ENCODE assay signal across 24 mouse cellular contexts in the genomic region with DNA sequence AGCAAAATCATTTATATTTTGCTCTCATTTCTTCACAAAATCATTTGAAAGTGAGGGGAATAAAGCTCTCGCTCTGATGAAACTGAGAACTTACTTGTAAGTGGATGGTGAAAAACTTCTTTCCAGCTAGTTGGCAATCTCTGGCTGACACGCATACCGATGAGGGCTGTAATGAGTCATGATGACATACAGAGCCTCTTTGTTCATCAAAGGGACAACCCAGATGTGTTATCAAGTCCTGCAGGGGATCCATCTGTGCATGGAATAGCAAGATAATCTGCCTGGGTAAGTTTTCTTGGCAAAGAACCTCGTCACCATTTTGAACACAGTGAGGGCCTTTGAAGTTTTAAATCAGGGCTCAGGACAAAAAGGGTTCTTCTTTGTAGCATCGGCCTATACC.
DNase-seq lines count a peak whose midpoint lies in the region; ATAC-seq lines count a peak whose summit lies in the region.
"Had no signal": no experiment of that assay in that cellular context is flagged by ENCODE, and none has a peak within 500 bp of the region (broad histone marks: within the 10 kb centered on the region; RNA-seq: fewer than 3 reads in every experiment).

No protein-coding gene starts in this region.

- no peaks in the 10 kb centered on the region for H3K4me1 ChIP-seq in embryonic facial prominence, embryonic 14.5 days (ENCODE audit: control insufficient read depth, insufficient read depth, low read length)
- H3K4me1 ChIP-seq in embryonic facial prominence, embryonic 10.5 days, result no peaks in the 10 kb centered on the region
- H3K4me1 ChIP-seq: liver, embryonic 15.5 days; neural tube, embryonic 12.5 days; stomach, embryonic 15.5 days had no signal

- H3K36me3 ChIP-seq in embryonic facial prominence, embryonic 14.5 days (ENCODE audit: control insufficient read depth, insufficient read depth, low read length), result no peaks in the 10 kb centered on the region
- no peaks in the 10 kb centered on the region for H3K36me3 ChIP-seq in embryonic facial prominence, embryonic 10.5 days (replicated peaks)
- H3K36me3 ChIP-seq: liver, embryonic 15.5 days; neural tube, embryonic 12.5 days; stomach, embryonic 15.5 days had no signal

- H3K9ac ChIP-seq in embryonic facial prominence, embryonic 14.5 days (ENCODE audit: low read depth, low read length), result no peak overlapping the region
- H3K9ac ChIP-seq: forebrain, postnatal 0 days; liver, embryonic 15.5 days; neural tube, embryonic 12.5 days; stomach, embryonic 15.5 days had no signal

- H3K27me3 ChIP-seq in embryonic facial prominence, embryonic 14.5 days (replicated peaks; ENCODE audit: control insufficient read depth, insufficient read depth, low read length), result no peaks in the 10 kb centered on the region
- H3K27me3 ChIP-seq in embryonic facial prominence, embryonic 10.5 days (replicated peaks; ENCODE audit: low read depth, poor library complexity, severe bottlenecking), result no peaks in the 10 kb centered on the region
- H3K27me3 ChIP-seq: liver, embryonic 15.5 days; neural tube, embryonic 12.5 days; stomach, embryonic 15.5 days had no signal

- H3K9me3 ChIP-seq in embryonic facial prominence, embryonic 14.5 days (ENCODE audit: control insufficient read depth, low read length), result no peaks in the 10 kb centered on the region
- no peaks in the 10 kb centered on the region for H3K9me3 ChIP-seq in embryonic facial prominence, embryonic 10.5 days
- H3K9me3 ChIP-seq: liver, embryonic 15.5 days; neural tube, embryonic 12.5 days; stomach, embryonic 15.5 days had no signal

- no peak for ATAC-seq in embryonic facial prominence, embryonic 14.5 days (ENCODE audit: low read depth)
- ATAC-seq: activated CD4-positive, CD25-positive, alpha-beta regulatory T cell, adult 4 months; forebrain, postnatal 0 days; hindbrain, postnatal 0 days; intestine, embryonic 16.5 days had no signal

- H3K27ac ChIP-seq in embryonic facial prominence, embryonic 14.5 days (replicated peaks; ENCODE audit: low read depth, low read length), result no peak overlapping the region
- H3K27ac ChIP-seq in embryonic facial prominence, embryonic 10.5 days (replicated peaks), result no peak overlapping the region
- H3K27ac ChIP-seq: heart, adult 2 months; hindbrain, postnatal 0 days; liver, embryonic 15.5 days; neural tube, embryonic 12.5 days; stomach, embryonic 15.5 days had no signal

- H3K4me2 ChIP-seq in embryonic facial prominence, embryonic 14.5 days (ENCODE audit: low read depth, low read length), result no peak overlapping the region
- H3K4me2 ChIP-seq: liver, embryonic 15.5 days; neural tube, embryonic 12.5 days; stomach, embryonic 15.5 days had no signal

- 60% methylated on average over 5 of the region's 5 CpGs for WGBS in embryonic facial prominence, embryonic 14.5 days
- WGBS in embryonic facial prominence, embryonic 10.5 days, result 76% methylated on average over 5 of the region's 5 CpGs

- peak; percentile 29 for DNase-seq in embryonic facial prominence, embryonic 14.5 days (ENCODE audit: low spot score)
- DNase-seq in embryonic facial prominence, embryonic 10.5 days (ENCODE audit: low spot score), result no peak
- DNase-seq in layer of hippocampus, adult 9-11 months, result peak; percentile 16
- no peak for DNase-seq in layer of hippocampus, postnatal 10 days (ENCODE audit: low spot score in 2 of 2)
- DNase-seq in 3T3-L1 (ENCODE audit: low read depth, low spot score), result peak; percentile 1
- peak; percentile 67 for DNase-seq in brain, adult 2 months (ENCODE audit: low read depth, low spot score)
- no peak for DNase-seq in retina, postnatal 1 day
- DNase-seq: adrenal gland, adult 8-10 months; cerebellum, adult 8-10 months; forebrain, postnatal 0 days; gastrocnemius, postnatal 36 days; heart, adult 2 months; kidney, adult 9 months; kidney, postnatal 25 days; liver; lung, postnatal 4 days; thymus, adult 18-20 months; thymus, postnatal 36 days had no signal

- no peak overlapping the region for H3K4me3 ChIP-seq in embryonic facial prominence, embryonic 14.5 days (ENCODE audit: low read depth, low read length)
- no peak overlapping the region for H3K4me3 ChIP-seq in embryonic facial prominence, embryonic 10.5 days
- H3K4me3 ChIP-seq: heart, adult 2 months; liver, embryonic 15.5 days; neural tube, embryonic 12.5 days; stomach, embryonic 15.5 days had no signal

Comparison
In these comparisons a context has a peak if more than half of its experiments do, and no peak if none do; other contexts are left out.
1. DNase-seq: peak in embryonic facial prominence, embryonic 14.5 days (single experiment), layer of hippocampus, adult 9-11 months (single experiment), 3T3-L1 (single experiment) and brain, adult 2 months (single experiment); none in embryonic facial prominence, embryonic 10.5 days (single experiment), layer of hippocampus, postnatal 10 days (0 of 2) and retina, postnatal 1 day (single experiment).